Mouse (Mus musculus) retina, postnatal 1 day (tissue): ENCODE data around the gene Dtx4.

Source experiments
- DNase-seq: peaks from one replicate; pipeline ENCODE4 v3.0.0-alpha.2; 2012

The Dtx4 gene

GRCm38 (mm10) chr19:12465530-12466144 is 35.6 kb downstream of the Dtx4 start:
- DNase-seq, result no peak

- no peak for DNase-seq
These were observed 36.6 kb downstream of the Dtx4 start for GRCm38 (mm10) chr19:12464674-12465073.

- DNase-seq, result no peak
These were observed 37.1 kb downstream of the Dtx4 start for GRCm38 (mm10) chr19:12464127-12464526.

GRCm38 (mm10) chr19:12463722-12464035 is 37.6 kb downstream of the Dtx4 start:
- peak; percentile 50 for DNase-seq

- DNase-seq, result no peak
These were observed 38.2 kb downstream of the Dtx4 start for GRCm38 (mm10) chr19:12462851-12463721.

- DNase-seq, result no peak
These were observed 40.7 kb downstream of the Dtx4 start, which contains the start of gene Mpeg1 for GRCm38 (mm10) chr19:12460282-12461249. Gene Mpeg1 (plus strand): TSS chr19:12460779.

DNA sequence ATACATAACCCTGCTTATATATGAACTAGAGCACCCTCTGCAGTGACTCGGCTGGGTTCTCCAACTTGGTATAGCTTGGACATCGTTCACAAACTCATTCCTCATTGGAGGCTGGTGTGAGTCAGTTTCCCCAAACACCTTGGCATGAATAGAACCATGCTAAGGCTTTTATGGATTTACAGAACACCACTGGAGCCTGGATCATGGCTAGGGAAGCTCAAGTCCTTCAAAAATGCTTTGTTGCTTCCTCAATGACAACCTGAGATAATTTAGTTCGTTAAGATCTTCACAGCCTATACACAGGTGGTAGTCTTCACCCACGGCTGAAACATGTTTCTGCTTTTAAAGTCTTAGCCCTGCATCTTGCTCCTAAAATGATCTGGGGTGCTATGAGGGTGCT is 41.7 kb downstream of the Dtx4 start:
- DNase-seq, result no peak

DNA sequence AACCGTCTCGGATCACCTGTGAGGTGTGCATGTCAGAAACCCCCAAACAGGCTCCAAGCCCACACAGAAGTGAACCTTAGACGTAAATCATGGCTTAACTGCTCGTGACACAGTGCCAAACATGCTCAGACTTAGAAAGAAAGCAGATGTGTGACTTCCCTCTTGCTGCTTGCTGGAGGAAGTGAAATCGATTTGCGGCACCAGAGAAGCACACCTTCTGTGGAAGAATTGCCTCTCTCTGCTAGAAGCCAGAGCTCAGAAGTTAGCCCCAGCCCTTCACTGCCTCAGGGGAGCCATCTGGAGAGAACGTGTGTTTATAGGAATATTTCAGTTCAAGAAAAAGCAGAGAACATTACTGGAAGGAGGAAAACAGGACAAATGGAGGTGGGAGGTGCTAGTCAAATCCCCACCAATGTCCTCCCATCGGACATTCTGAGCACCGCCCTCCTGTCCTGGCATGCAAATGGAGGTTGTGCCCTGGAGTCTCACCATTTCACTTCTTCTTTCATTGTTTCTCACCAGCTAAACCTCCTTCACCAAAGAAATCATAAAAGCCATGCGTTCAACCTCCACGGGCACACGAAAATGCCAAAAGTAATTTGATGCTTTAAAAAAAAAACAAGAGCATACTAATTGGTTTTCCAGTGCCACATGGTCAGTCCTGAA is 43.7 kb downstream of the Dtx4 start:
- DNase-seq, result no peak

- DNase-seq, result no peak
These were observed 56.2 kb downstream of the Dtx4 start for GRCm38 (mm10) chr19:12445014-12445413.

GRCm38 (mm10) chr19:12442560-12442959 is 58.7 kb downstream of the Dtx4 start:
- DNase-seq, result no peak

DNA sequence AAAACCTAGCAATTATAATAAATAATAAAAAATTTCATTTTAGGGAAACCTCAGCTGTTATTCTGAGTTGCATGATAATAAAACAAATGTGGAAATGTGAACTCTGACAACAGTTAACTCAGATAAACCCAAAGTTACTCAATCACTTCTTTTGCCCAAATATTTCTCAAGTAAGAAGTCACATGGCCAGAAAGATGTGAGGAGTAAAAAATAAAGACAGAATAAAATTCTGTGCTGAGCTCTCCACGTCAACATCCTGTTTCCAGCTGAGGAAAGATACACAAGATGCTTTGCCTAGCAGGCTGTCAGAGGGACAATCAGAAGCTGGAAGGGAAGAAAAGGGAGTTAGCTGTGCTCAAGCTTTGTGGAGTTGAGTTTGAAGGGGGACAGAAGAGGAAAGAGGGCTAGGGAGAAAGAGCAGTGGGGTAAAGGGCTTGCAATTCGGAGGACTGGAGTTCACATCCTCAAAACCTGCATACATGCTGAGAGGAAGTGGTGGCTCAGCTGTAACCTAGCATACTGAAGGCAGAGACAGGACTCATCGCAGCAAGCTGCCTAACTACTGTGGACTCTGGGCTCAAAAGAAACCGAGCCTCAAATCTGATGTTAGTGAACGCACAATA is 61.0 kb downstream of the Dtx4 start:
- no peak for DNase-seq

DNA sequence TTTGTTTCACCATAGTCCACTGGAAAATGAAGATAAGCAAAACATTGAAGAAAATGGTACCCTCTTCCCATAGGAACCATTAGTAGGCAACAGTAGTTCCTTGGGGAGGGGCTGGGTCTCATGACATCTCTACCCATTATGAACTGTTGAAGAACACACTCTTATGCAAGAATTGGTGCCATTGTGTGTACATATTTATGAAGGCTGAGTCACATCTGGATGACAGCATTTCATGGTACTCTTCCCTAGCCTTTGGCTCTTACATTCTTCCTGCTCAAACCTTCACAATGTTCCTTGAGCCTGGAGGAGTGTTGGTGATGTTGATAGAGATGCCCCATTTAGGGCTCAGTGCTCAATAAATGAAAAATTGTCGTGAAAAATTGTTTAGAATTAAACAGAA is 61.7 kb downstream of the Dtx4 start:
- DNase-seq, result no peak

DNA sequence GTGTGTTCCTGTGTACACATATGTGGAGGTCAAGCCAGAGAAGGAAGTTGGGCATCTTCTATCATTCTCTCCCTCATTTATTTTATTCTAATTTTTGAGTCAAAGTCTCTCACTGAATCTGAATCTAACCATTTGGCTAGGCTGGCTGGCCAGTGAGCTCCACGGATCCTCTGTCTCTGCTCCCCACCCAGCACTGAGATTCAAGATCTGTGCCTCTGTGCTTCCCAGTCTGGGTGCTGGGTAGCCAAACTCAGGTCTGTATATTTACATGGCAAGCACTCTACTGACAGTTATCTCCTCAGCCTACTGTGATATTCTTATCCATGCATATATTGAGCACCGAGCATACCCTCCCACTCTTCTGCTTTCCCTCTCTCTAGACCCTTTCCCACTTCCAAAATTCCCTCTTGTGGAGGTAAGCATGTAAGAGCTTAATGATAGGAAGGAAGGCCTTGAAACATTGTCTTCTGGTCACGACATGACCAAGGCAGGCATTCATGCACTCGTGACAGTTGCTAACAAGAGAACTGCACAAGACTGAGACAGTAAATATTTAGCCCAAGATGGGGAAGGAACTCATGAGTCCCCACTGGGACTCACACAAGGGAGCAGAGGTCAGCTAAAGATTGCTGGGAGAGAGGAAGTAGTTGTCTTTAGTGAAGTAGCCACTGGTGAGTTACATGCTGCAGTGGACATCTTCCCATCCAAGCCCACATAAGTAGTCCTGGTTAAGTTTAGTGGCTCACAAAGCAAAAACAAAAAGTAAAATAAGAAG is 65.3 kb downstream of the Dtx4 start:
- DNase-seq, result no peak

- DNase-seq, result no peak
These were observed 66.2 kb downstream of the Dtx4 start for GRCm38 (mm10) chr19:12435011-12435416.

- peak; percentile 78 for DNase-seq
These were observed 68.2 kb downstream of the Dtx4 start for GRCm38 (mm10) chr19:12433033-12433432.

- no peak for DNase-seq
These were observed 73.6 kb downstream of the Dtx4 start, which contains the start of gene Pfpl for GRCm38 (mm10) chr19:12427605-12428004. Gene Pfpl (plus strand): TSS chr19:12427905.

GRCm38 (mm10) chr19:12427101-12427500 is 74.2 kb downstream of the Dtx4 start:
- no peak for DNase-seq

GRCm38 (mm10) chr19:12421680-12422079 is 79.6 kb downstream of the Dtx4 start:
- DNase-seq, result no peak

DNA sequence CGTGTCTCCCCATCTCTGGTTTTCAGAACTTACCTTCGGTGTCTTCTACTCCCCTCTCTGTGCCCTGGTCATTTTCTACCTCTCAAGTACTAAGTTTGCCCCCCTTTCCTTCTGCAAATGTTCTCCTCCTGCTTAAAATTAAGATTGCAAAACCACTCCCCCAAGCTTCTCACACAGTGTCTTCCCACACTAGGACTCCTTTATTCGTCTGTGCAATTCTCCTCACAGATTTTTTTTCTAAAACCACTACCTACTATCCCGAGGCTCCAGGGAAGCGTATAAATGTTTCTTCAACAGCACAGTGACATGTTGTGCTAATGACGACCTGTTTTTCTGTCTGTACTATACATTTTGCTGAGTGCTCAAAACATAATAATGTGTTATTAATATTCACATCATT is 80.7 kb downstream of the Dtx4 start:
- DNase-seq, result no peak

GRCm38 (mm10) chr19:12418312-12418711 is 82.9 kb downstream of the Dtx4 start:
- DNase-seq, result no peak

GRCm38 (mm10) chr19:12417361-12417760 is 83.9 kb downstream of the Dtx4 start, which contains the start of gene Olfr1441:
Gene Olfr1441 (plus strand): TSS chr19:12417433.
- no peak for DNase-seq
